Mouse (Mus musculus): Measurements from ENCODE around the gene Bend4. TPM values are rescaled to one million over a fixed set of nuclear protein-coding genes. Genes with fewer than 3 reads are reported as not detected.

The Bend4 gene
- polyA plus RNA-seq, 1 experiment from 2014 or later: 13.7 TPM

DNA sequence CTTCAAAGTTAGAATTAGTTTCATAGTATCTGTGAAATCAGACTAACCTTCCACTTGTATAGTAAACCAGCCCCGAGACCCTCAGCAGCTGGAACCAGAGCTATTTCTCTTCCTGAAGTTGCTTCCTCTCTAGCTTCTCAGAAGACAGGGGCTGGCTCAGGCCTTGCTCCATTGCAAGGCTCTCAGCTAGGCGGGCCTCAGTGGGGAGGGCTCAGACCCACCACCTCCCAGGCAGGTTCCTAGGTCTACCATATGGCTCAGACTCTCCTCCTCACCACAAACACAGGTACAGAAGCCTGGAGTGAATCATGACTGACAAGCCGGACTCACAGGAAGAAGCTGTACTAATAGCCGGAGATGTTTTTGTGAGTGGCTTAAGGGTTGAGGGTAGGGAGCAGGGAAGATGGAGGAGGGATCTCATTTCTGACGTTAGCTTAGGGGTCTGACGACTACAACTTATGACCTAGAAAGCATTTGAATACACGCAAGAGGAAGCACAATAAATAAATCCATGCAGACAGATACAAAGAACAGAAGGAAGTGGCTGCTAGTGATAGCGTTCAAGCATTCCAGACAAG, 51.0 kb downstream of the Bend4 start:
- no peaks in the 10 kb centered on the region for H3K27me3 ChIP-seq (replicated peaks)
- no peaks in the 10 kb centered on the region for H3K4me1 ChIP-seq
- no peak overlapping the region for H3K9ac ChIP-seq
- no peak overlapping the region for H3K27ac ChIP-seq
- no peak for ATAC-seq (replicated peaks)
- WGBS: 89% methylated on average over 8 of the region's 8 CpGs
- H3K4me2 ChIP-seq: no peak overlapping the region
- no peaks in the 10 kb centered on the region for H3K36me3 ChIP-seq (replicated peaks)
- no peaks in the 10 kb centered on the region for H3K9me3 ChIP-seq
- no peak overlapping the region for H3K4me3 ChIP-seq

GRCm38 (mm10) chr5:67362931-67363330, 65.2 kb downstream of the Bend4 start:
- H3K9ac ChIP-seq: no peak overlapping the region
- no peaks in the 10 kb centered on the region for H3K4me1 ChIP-seq
- no peak overlapping the region for H3K27ac ChIP-seq
- H3K27me3 ChIP-seq (replicated peaks): no peaks in the 10 kb centered on the region
- WGBS: 94% methylated on average over 2 of the region's 2 CpGs
- H3K4me3 ChIP-seq: no peak overlapping the region
- no peak overlapping the region for H3K4me2 ChIP-seq
- no peaks in the 10 kb centered on the region for H3K36me3 ChIP-seq (replicated peaks)
- H3K9me3 ChIP-seq: no peaks in the 10 kb centered on the region
- no peak for ATAC-seq (replicated peaks)

DNA sequence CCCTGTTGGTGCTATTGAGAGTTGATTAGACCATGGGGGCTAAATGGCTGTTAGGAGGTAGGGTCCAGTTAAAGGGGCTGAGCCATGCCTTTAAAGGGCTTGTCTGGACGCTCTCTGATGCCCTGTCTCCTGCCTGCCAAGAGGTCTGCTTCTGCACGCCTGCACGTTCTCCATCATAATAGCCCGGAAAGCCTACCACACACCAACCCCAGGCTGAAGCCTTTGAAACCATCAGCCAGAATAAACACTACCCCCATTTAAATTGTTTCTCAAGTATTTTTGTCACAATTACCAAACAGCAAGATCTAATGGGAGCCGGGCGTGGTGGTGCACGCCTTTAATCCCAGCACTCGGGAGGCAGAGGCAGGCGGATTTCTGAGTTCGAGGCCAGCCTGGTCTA, 65.8 kb downstream of the Bend4 start:
- Histone ChIP-seq H3K4me1 (no peaks in the 10 kb centered on the region), H3K9me3 (no peaks in the 10 kb centered on the region), H3K27me3 (replicated peaks) (no peaks in the 10 kb centered on the region), H3K36me3 (replicated peaks) (no peaks in the 10 kb centered on the region), H3K4me3 (no peak overlapping the region), H3K9ac (no peak overlapping the region), H3K27ac (no peak overlapping the region), H3K4me2 (no peak overlapping the region)
- 95% methylated on average over 10 of the region's 10 CpGs for WGBS
- no peak for ATAC-seq (replicated peaks)

GRCm38 (mm10) chr5:67348949-67349348, 79.2 kb downstream of the Bend4 start:
- WGBS: 70% methylated on average over 10 of the region's 10 CpGs
- Histone ChIP-seq H3K4me3 (no peak overlapping the region), H3K27ac (no peak overlapping the region), H3K27me3 (replicated peaks) (no peaks in the 10 kb centered on the region), H3K36me3 (replicated peaks) (peaks cover 28% of the 10 kb centered on the region; the same call in 1 of the 2 replicates), H3K4me1 (no peaks in the 10 kb centered on the region), H3K9me3 (no peaks in the 10 kb centered on the region), H3K4me2 (no peak overlapping the region), H3K9ac (no peak overlapping the region)
- no peak for ATAC-seq (replicated peaks)

DNA sequence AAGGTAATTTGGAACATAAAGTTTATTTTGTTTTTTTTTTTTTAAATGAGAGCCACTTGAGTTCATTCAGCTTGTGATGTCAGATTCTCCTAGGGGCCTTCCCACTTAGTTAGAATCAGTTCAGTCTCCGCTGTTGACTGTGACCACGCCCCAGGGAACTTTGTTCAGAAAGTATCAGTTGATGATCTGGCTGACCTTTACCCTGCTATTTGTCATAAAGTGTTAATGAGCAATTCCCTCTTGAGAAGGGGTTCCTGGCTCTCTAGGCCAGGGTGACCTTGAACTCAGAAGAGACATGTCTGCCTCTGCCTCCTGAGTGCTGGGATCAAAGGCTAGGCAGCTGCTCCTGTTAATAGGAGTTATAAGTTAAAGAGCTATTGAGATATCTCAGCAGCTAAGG, 81.0 kb downstream of the Bend4 start:
- H3K36me3 ChIP-seq (replicated peaks): peaks cover 33% of the 10 kb centered on the region; the same call in 1 of the 2 replicates

More for the DNA sequence above, 81.0 kb downstream of the Bend4 start:
- no peak overlapping the region for H3K27ac ChIP-seq
- H3K27me3 ChIP-seq (replicated peaks): no peaks in the 10 kb centered on the region
- no peak for ATAC-seq (replicated peaks)
- H3K4me2 ChIP-seq: no peak overlapping the region
- no peaks in the 10 kb centered on the region for H3K4me1 ChIP-seq
- no peak overlapping the region for H3K4me3 ChIP-seq
- H3K9me3 ChIP-seq: no peaks in the 10 kb centered on the region
- H3K9ac ChIP-seq: no peak overlapping the region
- 97% methylated on average over 2 of the region's 2 CpGs for WGBS

Other genes with a start within 250 kb of the Bend4 start
- 66.9 and 71.9 TPM in 2 replicates for gene Tmem33, start 167.7 kb downstream of the Bend4 start, polyA plus RNA-seq (2015; fragmentation: Nextera tagmentation; extraction: Ambion mirVana)
- 158 and 163 TPM in 2 replicates for gene Slc30a9, start 121.4 kb downstream of the Bend4 start, polyA plus RNA-seq (2015; fragmentation: Nextera tagmentation; extraction: Ambion mirVana)
- gene Shisa3, start 179.6 kb upstream of the Bend4 start, polyA plus RNA-seq (2015; fragmentation: Nextera tagmentation; extraction: Ambion mirVana): 34.4 and 37.2 TPM in 2 replicates

All from midbrain, embryonic 15.5 days (tissue).